Mouse (Mus musculus) kidney, adult 2 months (tissue): ENCODE measurements around the gene BC024978.

Source experiments
- CTCF ChIP-seq: fragments of 200-500 bp; conservative IDR thresholded peaks from 2 replicates; pipeline ENCODE4 v1.5.1; 2011; ENCODE audit warnings: low read depth, mild to moderate bottlenecking, control low read depth, low read length, moderate library complexity, mixed read lengths; ENCODE audit not compliant: insufficient read depth, insufficient read length
- POLR2A ChIP-seq: fragments of 200-500 bp; IDR thresholded peaks from one replicate; pipeline ENCODE4 v1.6.1; 2011; ENCODE audit warnings: low read depth, low read length, control low read depth

GRCm38 (mm10) chr7:27235726-27236125, 40.1 kb downstream of the BC024978 start:
- no peak for TF ChIP-seq POLR2A
- no peak for TF ChIP-seq CTCF
